Mouse (Mus musculus): ENCODE measurements around the gene Bcdin3d. TPM values are rescaled to one million over a fixed set of nuclear protein-coding genes. Genes with fewer than 3 reads are reported as not detected.
A peak's percentile ranks its signal among the peaks of the same experiment; 100 is the strongest.

The Bcdin3d gene
- polyA plus RNA-seq (2012; rRNA removed), result 15.1 and 15.2 TPM in 2 replicates

- DNase-seq (ENCODE audit: low read depth), result peak; percentile 95
- peak; percentile 49; the same call in 1 of the 2 replicates for TF ChIP-seq POLR2A (IDR thresholded peaks at IDR 0.05; ENCODE audit: borderline replicate concordance, extremely low read depth, insufficient read depth, insufficient read length, poor library complexity, severe bottlenecking)
- peak; percentile 27; the same call in 1 of the 2 replicates for TF ChIP-seq CTCF (IDR thresholded peaks at IDR 0.05; ENCODE audit: borderline replicate concordance, extremely low read depth, insufficient read depth, insufficient read length)
Measured at GRCm38 (mm10) chr15:99474576-99474926, at the start of gene Bcdin3d. Gene Bcdin3d, minus strand, starts transcription at chr15:99474730.

GRCm38 (mm10) chr15:99520306-99520705, 45.8 kb upstream of the Bcdin3d start:
- TF ChIP-seq CTCF (IDR thresholded peaks at IDR 0.05; ENCODE audit: borderline replicate concordance, extremely low read depth, insufficient read depth, insufficient read length) (no peak), POLR2A (IDR thresholded peaks at IDR 0.05; ENCODE audit: borderline replicate concordance, extremely low read depth, insufficient read depth, insufficient read length, poor library complexity, severe bottlenecking) (no peak)

GRCm38 (mm10) chr15:99519626-99520025, 45.1 kb upstream of the Bcdin3d start:
- DNase-seq (ENCODE audit: low read depth), result peak; percentile 12
- no peak for TF ChIP-seq CTCF (IDR thresholded peaks at IDR 0.05; ENCODE audit: borderline replicate concordance, extremely low read depth, insufficient read depth, insufficient read length)

More at GRCm38 (mm10) chr15:99520306-99520705, 45.8 kb upstream of the Bcdin3d start:
- DNase-seq (ENCODE audit: low read depth), result no peak

GRCm38 (mm10) chr15:99517715-99518114, 43.2 kb upstream of the Bcdin3d start:
- no peak for DNase-seq (ENCODE audit: low read depth)
- TF ChIP-seq CTCF (IDR thresholded peaks at IDR 0.05; ENCODE audit: borderline replicate concordance, extremely low read depth, insufficient read depth, insufficient read length) (no peak), POLR2A (IDR thresholded peaks at IDR 0.05; ENCODE audit: borderline replicate concordance, extremely low read depth, insufficient read depth, insufficient read length, poor library complexity, severe bottlenecking) (no peak)

GRCm38 (mm10) chr15:99516715-99517114, 42.2 kb upstream of the Bcdin3d start:
- no peak for DNase-seq (ENCODE audit: low read depth)
- no peak for TF ChIP-seq CTCF (IDR thresholded peaks at IDR 0.05; ENCODE audit: borderline replicate concordance, extremely low read depth, insufficient read depth, insufficient read length)
- no peak for TF ChIP-seq POLR2A (IDR thresholded peaks at IDR 0.05; ENCODE audit: borderline replicate concordance, extremely low read depth, insufficient read depth, insufficient read length, poor library complexity, severe bottlenecking)

GRCm38 (mm10) chr15:99511797-99512525, 37.4 kb upstream of the Bcdin3d start:
- TF ChIP-seq CTCF (IDR thresholded peaks at IDR 0.05; ENCODE audit: borderline replicate concordance, extremely low read depth, insufficient read depth, insufficient read length) (no peak), POLR2A (IDR thresholded peaks at IDR 0.05; ENCODE audit: borderline replicate concordance, extremely low read depth, insufficient read depth, insufficient read length, poor library complexity, severe bottlenecking) (no peak)
- peak; percentile 8 for DNase-seq (ENCODE audit: low read depth)

GRCm38 (mm10) chr15:99510621-99511020, 36.1 kb upstream of the Bcdin3d start:
- TF ChIP-seq POLR2A (IDR thresholded peaks at IDR 0.05; ENCODE audit: borderline replicate concordance, extremely low read depth, insufficient read depth, insufficient read length, poor library complexity, severe bottlenecking) (no peak), CTCF (IDR thresholded peaks at IDR 0.05; ENCODE audit: borderline replicate concordance, extremely low read depth, insufficient read depth, insufficient read length) (no peak)
- no peak for DNase-seq (ENCODE audit: low read depth)

- TF ChIP-seq CTCF (IDR thresholded peaks at IDR 0.05; ENCODE audit: borderline replicate concordance, extremely low read depth, insufficient read depth, insufficient read length), result no peak
- no peak for TF ChIP-seq POLR2A (IDR thresholded peaks at IDR 0.05; ENCODE audit: borderline replicate concordance, extremely low read depth, insufficient read depth, insufficient read length, poor library complexity, severe bottlenecking)
- no peak for DNase-seq (ENCODE audit: low read depth)
Measured at GRCm38 (mm10) chr15:99509840-99510239, 35.3 kb upstream of the Bcdin3d start.

GRCm38 (mm10) chr15:99505324-99506095, 31.0 kb upstream of the Bcdin3d start:
- DNase-seq (ENCODE audit: low read depth), result no peak
- TF ChIP-seq CTCF (IDR thresholded peaks at IDR 0.05; ENCODE audit: borderline replicate concordance, extremely low read depth, insufficient read depth, insufficient read length) (no peak), POLR2A (IDR thresholded peaks at IDR 0.05; ENCODE audit: borderline replicate concordance, extremely low read depth, insufficient read depth, insufficient read length, poor library complexity, severe bottlenecking) (no peak)

GRCm38 (mm10) chr15:99503256-99503655, 28.7 kb upstream of the Bcdin3d start:
- DNase-seq (ENCODE audit: low read depth), result no peak
- no peak for TF ChIP-seq POLR2A (IDR thresholded peaks at IDR 0.05; ENCODE audit: borderline replicate concordance, extremely low read depth, insufficient read depth, insufficient read length, poor library complexity, severe bottlenecking)
- no peak for TF ChIP-seq CTCF (IDR thresholded peaks at IDR 0.05; ENCODE audit: borderline replicate concordance, extremely low read depth, insufficient read depth, insufficient read length)

- TF ChIP-seq CTCF (IDR thresholded peaks at IDR 0.05; ENCODE audit: borderline replicate concordance, extremely low read depth, insufficient read depth, insufficient read length) (no peak), POLR2A (IDR thresholded peaks at IDR 0.05; ENCODE audit: borderline replicate concordance, extremely low read depth, insufficient read depth, insufficient read length, poor library complexity, severe bottlenecking) (no peak)
- peak; percentile 58 for DNase-seq (ENCODE audit: low read depth)
Measured at GRCm38 (mm10) chr15:99502311-99502831, 27.8 kb upstream of the Bcdin3d start.

All from brain, embryonic 14.5 days (tissue).